Mouse (Mus musculus) neural tube, embryonic 10.5 days (tissue): ENCODE results near the gene Pard3.

Experiments used
- DNase-seq: peaks from one replicate; pipeline ENCODE4 v3.0.0-alpha.2; 2017; ENCODE audit warnings: low spot score; ENCODE audit errors: extremely low spot score

Gene Pard3

GRCm38 (mm10) chr8:127178634-127179033 lies 114.9 kb downstream of the Pard3 start:
- DNase-seq: no peak

GRCm38 (mm10) chr8:127181246-127181645 lies 117.6 kb downstream of the Pard3 start:
- no peak for DNase-seq

- DNase-seq: no peak
Measured at GRCm38 (mm10) chr8:127182065-127182464, 118.4 kb downstream of the Pard3 start.

- DNase-seq: no peak
Measured at GRCm38 (mm10) chr8:127183533-127183932, 119.8 kb downstream of the Pard3 start.

GRCm38 (mm10) chr8:127184025-127184424 lies 120.3 kb downstream of the Pard3 start:
- no peak for DNase-seq

GRCm38 (mm10) chr8:127185897-127186296 lies 122.2 kb downstream of the Pard3 start:
- no peak for DNase-seq

GRCm38 (mm10) chr8:127188671-127189070 lies 125.0 kb downstream of the Pard3 start:
- DNase-seq: no peak

- DNase-seq: peak; percentile 55
Measured at GRCm38 (mm10) chr8:127190350-127190749, 126.7 kb downstream of the Pard3 start.

- peak; percentile 56 for DNase-seq
Measured at GRCm38 (mm10) chr8:127191387-127191786, 127.7 kb downstream of the Pard3 start.

- no peak for DNase-seq
Measured at GRCm38 (mm10) chr8:127191824-127192223, 128.1 kb downstream of the Pard3 start.

GRCm38 (mm10) chr8:127192331-127192730 lies 128.6 kb downstream of the Pard3 start:
- DNase-seq: no peak

- no peak for DNase-seq
Measured at GRCm38 (mm10) chr8:127193375-127193774, 129.7 kb downstream of the Pard3 start.

- DNase-seq: no peak
Measured at GRCm38 (mm10) chr8:127194786-127195407, 131.2 kb downstream of the Pard3 start.

GRCm38 (mm10) chr8:127196505-127197265 lies 133.0 kb downstream of the Pard3 start:
- no peak for DNase-seq

GRCm38 (mm10) chr8:127207455-127207854 lies 143.8 kb downstream of the Pard3 start:
- no peak for DNase-seq

- no peak for DNase-seq
Measured at GRCm38 (mm10) chr8:127210621-127211020, 146.9 kb downstream of the Pard3 start.

- DNase-seq: no peak
Measured at GRCm38 (mm10) chr8:127214338-127214737, 150.6 kb downstream of the Pard3 start.

GRCm38 (mm10) chr8:127214748-127215433 lies 151.2 kb downstream of the Pard3 start:
- no peak for DNase-seq

- DNase-seq: no peak
Measured at GRCm38 (mm10) chr8:127220206-127220605, 156.5 kb downstream of the Pard3 start.

GRCm38 (mm10) chr8:127220615-127221014 lies 156.9 kb downstream of the Pard3 start:
- no peak for DNase-seq

GRCm38 (mm10) chr8:127222361-127222760 lies 158.7 kb downstream of the Pard3 start:
- no peak for DNase-seq

- DNase-seq: no peak
Measured at GRCm38 (mm10) chr8:127226996-127227395, 163.3 kb downstream of the Pard3 start.
